7 mouse cellular contexts compared by ENCODE assay signal in the genomic region with DNA sequence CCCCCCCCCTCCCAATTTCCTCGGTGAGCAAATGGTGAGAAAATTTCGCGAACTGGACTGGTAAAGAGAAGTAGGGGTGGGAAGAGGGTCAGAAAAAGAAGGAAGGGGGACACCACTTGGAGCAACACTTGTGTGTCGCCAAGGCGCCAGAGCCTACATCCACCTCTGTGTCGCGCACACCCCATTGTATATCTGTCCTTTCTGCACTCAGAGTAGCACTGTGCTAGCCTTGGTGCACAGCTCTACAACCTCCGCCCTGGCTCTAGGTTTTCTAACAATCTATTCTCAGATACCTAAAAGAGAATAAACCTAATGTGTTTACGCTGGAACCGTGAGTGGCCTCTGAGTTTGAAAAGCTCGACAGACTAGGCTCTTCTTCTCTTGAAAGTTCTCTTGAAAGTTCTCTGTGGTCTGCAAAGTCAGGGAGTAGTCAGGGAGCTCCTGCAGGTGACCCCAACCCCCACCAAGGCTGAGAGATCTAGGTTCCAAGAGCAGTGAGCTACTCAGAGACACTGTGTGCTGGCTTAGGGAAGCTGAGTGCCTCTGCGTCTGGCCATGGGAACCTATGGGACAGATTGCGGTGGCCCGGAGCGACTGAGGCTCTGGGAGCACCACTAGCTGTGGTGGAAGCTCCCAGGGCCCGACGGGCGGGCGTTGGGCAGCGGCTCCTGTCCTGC. TPM values are rescaled to one million over a fixed set of nuclear protein-coding genes. Genes with fewer than 3 reads are reported as not detected.
DNase-seq lines count a peak whose midpoint lies in the region; ATAC-seq and TF ChIP-seq lines count a peak whose summit lies in the region.

No protein-coding gene starts in this region.

- H3K36me3 ChIP-seq in E14TG2a.4 (ENCODE audit: insufficient read depth, low read length): no peaks in the 10 kb centered on the region
- no peaks in the 10 kb centered on the region for H3K36me3 ChIP-seq in heart, embryonic 16.5 days (ENCODE audit: control insufficient read depth, insufficient read depth)
- no peaks in the 10 kb centered on the region for H3K36me3 ChIP-seq in liver, embryonic 15.5 days (replicated peaks)

- H3K9ac ChIP-seq in heart, embryonic 16.5 days (ENCODE audit: low read length): peak overlapping the region; percentile 71
- H3K9ac ChIP-seq in liver, embryonic 15.5 days: no peak overlapping the region

- H3K27me3 ChIP-seq in E14TG2a.4 (ENCODE audit: insufficient read depth, low read length): peaks cover 43% of the 10 kb centered on the region
- peaks cover 29% of the 10 kb centered on the region for H3K27me3 ChIP-seq in heart, embryonic 16.5 days (ENCODE audit: control insufficient read depth, insufficient read depth, low read length)
- H3K27me3 ChIP-seq in liver, embryonic 15.5 days: peaks cover 40% of the 10 kb centered on the region

- peaks cover 40% of the 10 kb centered on the region for H3K4me1 ChIP-seq in E14TG2a.4 (replicated peaks; ENCODE audit: low read depth, low read length)
- peaks cover 4% of the 10 kb centered on the region; the same call in 1 of the 2 replicates for H3K4me1 ChIP-seq in heart, embryonic 16.5 days (ENCODE audit: control insufficient read depth, insufficient read depth, low read length)
- H3K4me1 ChIP-seq in liver, embryonic 15.5 days (replicated peaks): no peaks in the 10 kb centered on the region; the same call in 1 of the 2 replicates

- 15% methylated on average over 20 of the region's 20 CpGs for WGBS in heart, embryonic 16.5 days
- 15% methylated on average over 20 of the region's 20 CpGs for WGBS in liver, embryonic 15.5 days (ENCODE audit: insufficient replicate concordance)

- H3K9me3 ChIP-seq in E14TG2a.4 (ENCODE audit: low read length): no peaks in the 10 kb centered on the region
- no peaks in the 10 kb centered on the region for H3K9me3 ChIP-seq in heart, embryonic 16.5 days (replicated peaks; ENCODE audit: control insufficient read depth, low read length)
- H3K9me3 ChIP-seq in liver, embryonic 15.5 days (replicated peaks): no peaks in the 10 kb centered on the region

- ATAC-seq in heart, embryonic 16.5 days (replicated peaks; ENCODE audit: extremely low read depth, insufficient read depth, low FRiP score): 0 out of 2 replicates have a peak, but pooled peaks have one; percentile 23
- ATAC-seq in liver, embryonic 15.5 days (ENCODE audit: insufficient read depth): no peak
- no peak for ATAC-seq in activated CD4-positive, CD25-positive, alpha-beta regulatory T cell, adult 4 months

- H3K4me3 ChIP-seq in E14TG2a.4 (replicated peaks; ENCODE audit: low read length): peak overlapping the region; percentile 71
- peak overlapping the region; percentile 63 for H3K4me3 ChIP-seq in heart, embryonic 16.5 days (ENCODE audit: low read length)
- H3K4me3 ChIP-seq in liver, embryonic 15.5 days (replicated peaks): peak overlapping the region; percentile 37

- no peak for TF ChIP-seq CTCF in E14TG2a.4 (conservative IDR thresholded peaks at IDR 0.05; ENCODE audit: low read length)

- DNase-seq in ZHBTc4 (ENCODE audit: low read depth, low spot score): peak; percentile 11
- no peak for DNase-seq in adrenal gland, postnatal 14 days
- no peak for DNase-seq in layer of hippocampus, adult 9-10 months (ENCODE audit: low spot score)

- peak overlapping the region; percentile 24; the same call in 1 of the 2 replicates for H3K27ac ChIP-seq in heart, embryonic 16.5 days (ENCODE audit: low read length)
- H3K27ac ChIP-seq in liver, embryonic 15.5 days (replicated peaks): no peak overlapping the region

- peak overlapping the region; percentile 90 for H3K4me2 ChIP-seq in heart, embryonic 16.5 days (ENCODE audit: low read depth, low read length)
- H3K4me2 ChIP-seq in liver, embryonic 15.5 days: peak overlapping the region; percentile 56

RNA-seq across cellular contexts. Expression of gene Meox2, which starts 0.5 kb away (rescaled TPM):
- polyA plus RNA-seq in heart, embryonic 16.5 days (2015; fragmentation: Nextera tagmentation; extraction: Ambion mirVana): 5.9 and 7.5 TPM in 2 replicates
- polyA plus RNA-seq in liver, embryonic 15.5 days (2015; fragmentation: Nextera tagmentation; extraction: Ambion mirVana): 0.28 and 0.47 TPM in 2 replicates
- not detected for polyA plus RNA-seq in activated CD4-positive, CD25-positive, alpha-beta regulatory T cell, adult 4 months (2017; shearing (Covaris generic))
- 8.6 and 13.1 TPM in 2 replicates for total RNA-seq in adrenal gland, postnatal 14 days (2021)
